Mouse (Mus musculus): Measurements from ENCODE around the gene Gm10643. TPM values are rescaled to one million over a fixed set of nuclear protein-coding genes. Genes with fewer than 3 reads are reported as not detected.

Gene Gm10643
- polyA plus RNA-seq, 1 experiment from 2014 or later, result 1.2 TPM

DNA sequence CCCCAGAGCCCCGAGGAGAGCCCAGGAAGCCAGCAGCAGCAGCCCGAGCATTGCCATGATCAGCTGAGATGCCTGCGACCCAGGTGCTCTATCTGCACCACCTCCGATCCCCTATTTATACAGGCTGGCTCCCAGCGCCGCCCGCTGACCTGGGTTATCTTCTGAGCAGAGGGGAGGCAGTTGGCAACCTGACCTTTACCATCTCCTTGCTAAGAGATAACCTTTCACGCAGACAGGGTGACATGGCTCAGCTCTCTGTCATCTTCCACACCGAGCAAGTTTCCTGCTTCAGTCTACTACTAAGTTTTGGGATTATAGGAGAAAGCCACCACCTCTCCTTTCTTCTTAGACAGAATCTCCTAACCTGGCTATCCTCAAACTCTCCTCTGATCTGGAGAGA is 20.0 kb downstream of the Gm10643 start, which contains the start of gene Rln3:
TSS of gene Rln3 (minus strand) at position 101 of the 400 bp plus-strand sequence.
- WGBS, result 5% methylated on average over 9 of the region's 9 CpGs
- no peaks in the 10 kb centered on the region for H3K36me3 ChIP-seq (replicated peaks; ENCODE audit: control insufficient read depth, insufficient read depth, low read depth, low read length)
- H3K4me2 ChIP-seq (ENCODE audit: low read depth, low read length), result peak within 1 kb of the TSS; percentile 13; the same call in 1 of the 2 replicates
- H3K4me1 ChIP-seq (ENCODE audit: control insufficient read depth, insufficient read depth, low read length), result peaks cover 3% of the 10 kb centered on the region; the same call in 1 of the 2 replicates
- no peak within 1 kb of the TSS for H3K4me3 ChIP-seq (ENCODE audit: low read depth, low read length)
- H3K9ac ChIP-seq (replicated peaks; ENCODE audit: low read length), result no peak within 1 kb of the TSS
- DNase-seq (ENCODE audit: low spot score) (no peak), ATAC-seq (replicated peaks; ENCODE audit: insufficient number of reproducible peaks, low FRiP score, low TSS enrichment, low read depth) (no peak)
- peaks cover 42% of the 10 kb centered on the region for H3K27me3 ChIP-seq (ENCODE audit: control insufficient read depth, insufficient read depth, low read length)
- H3K9me3 ChIP-seq (replicated peaks; ENCODE audit: control insufficient read depth, low read length), result no peaks in the 10 kb centered on the region
- H3K27ac ChIP-seq (replicated peaks; ENCODE audit: low read depth, low read length), result no peak within 1 kb of the TSS

DNA sequence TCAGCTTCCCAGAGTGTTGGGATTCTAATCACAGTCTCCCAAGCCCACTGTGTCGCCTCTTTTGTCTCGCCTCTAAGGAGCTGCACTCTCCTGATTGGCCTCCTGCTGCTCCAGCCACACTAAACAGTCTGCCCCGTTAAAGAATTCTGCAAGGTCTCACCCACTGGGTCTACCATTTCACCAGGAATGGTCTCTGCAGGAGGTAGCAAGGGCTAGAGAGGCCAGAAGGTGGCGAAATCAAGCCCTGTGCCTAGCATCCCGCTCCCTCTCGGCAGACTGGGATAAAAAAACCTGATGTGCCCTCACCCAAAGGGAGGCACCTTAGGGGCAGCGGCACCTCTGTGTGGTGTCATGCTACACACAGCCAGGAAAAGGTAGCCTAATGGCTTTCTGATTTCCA is 20.8 kb downstream of the Gm10643 start:
- H3K27me3 ChIP-seq (ENCODE audit: control insufficient read depth, insufficient read depth, low read length), result peaks cover 42% of the 10 kb centered on the region
- H3K27ac ChIP-seq (replicated peaks; ENCODE audit: low read depth, low read length), result no peak overlapping the region
- peaks cover 3% of the 10 kb centered on the region; the same call in 1 of the 2 replicates for H3K4me1 ChIP-seq (ENCODE audit: control insufficient read depth, insufficient read depth, low read length)
- no peak overlapping the region for H3K4me2 ChIP-seq (ENCODE audit: low read depth, low read length)
- H3K4me3 ChIP-seq (ENCODE audit: low read depth, low read length), result no peak overlapping the region
- DNase-seq (ENCODE audit: low spot score) (no peak), ATAC-seq (replicated peaks; ENCODE audit: insufficient number of reproducible peaks, low FRiP score, low TSS enrichment, low read depth) (no peak)
- H3K9me3 ChIP-seq (replicated peaks; ENCODE audit: control insufficient read depth, low read length), result no peaks in the 10 kb centered on the region
- WGBS, result 3% methylated on average over 7 of the region's 7 CpGs
- no peaks in the 10 kb centered on the region for H3K36me3 ChIP-seq (replicated peaks; ENCODE audit: control insufficient read depth, insufficient read depth, low read depth, low read length)
- H3K9ac ChIP-seq (replicated peaks; ENCODE audit: low read length), result no peak overlapping the region

DNA sequence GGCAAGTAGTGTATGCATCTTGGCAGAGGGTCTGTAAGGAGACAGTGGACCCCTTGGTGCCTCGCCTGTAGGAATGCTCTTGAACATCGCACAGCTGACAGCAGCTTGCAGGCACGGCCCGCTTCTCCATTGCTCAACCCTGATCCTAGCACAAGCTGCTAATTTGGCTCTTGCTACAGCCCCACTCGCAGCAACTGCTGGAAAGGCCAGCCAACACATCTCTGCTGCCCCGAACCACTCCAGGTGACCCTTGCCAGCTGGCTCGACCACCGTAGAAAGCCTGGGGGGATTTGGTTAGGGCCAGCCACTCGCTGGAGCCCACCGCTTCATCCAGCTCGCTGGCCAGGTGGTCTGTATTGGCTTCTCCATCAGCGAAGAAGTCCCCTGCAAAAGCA is 22.0 kb downstream of the Gm10643 start:
- Histone ChIP-seq H3K4me2 (ENCODE audit: low read depth, low read length) (no peak overlapping the region), H3K4me3 (ENCODE audit: low read depth, low read length) (no peak overlapping the region), H3K9ac (replicated peaks; ENCODE audit: low read length) (no peak overlapping the region), H3K9me3 (replicated peaks; ENCODE audit: control insufficient read depth, low read length) (no peaks in the 10 kb centered on the region), H3K27ac (replicated peaks; ENCODE audit: low read depth, low read length) (no peak overlapping the region), H3K4me1 (ENCODE audit: control insufficient read depth, insufficient read depth, low read length) (peaks cover 3% of the 10 kb centered on the region; the same call in 1 of the 2 replicates), H3K36me3 (replicated peaks; ENCODE audit: control insufficient read depth, insufficient read depth, low read depth, low read length) (no peaks in the 10 kb centered on the region), H3K27me3 (ENCODE audit: control insufficient read depth, insufficient read depth, low read length) (peaks cover 42% of the 10 kb centered on the region)
- ATAC-seq (replicated peaks; ENCODE audit: insufficient number of reproducible peaks, low FRiP score, low TSS enrichment, low read depth) (no peak), DNase-seq (ENCODE audit: low spot score) (no peak)
- WGBS, result 24% methylated on average over 12 of the region's 12 CpGs

DNA sequence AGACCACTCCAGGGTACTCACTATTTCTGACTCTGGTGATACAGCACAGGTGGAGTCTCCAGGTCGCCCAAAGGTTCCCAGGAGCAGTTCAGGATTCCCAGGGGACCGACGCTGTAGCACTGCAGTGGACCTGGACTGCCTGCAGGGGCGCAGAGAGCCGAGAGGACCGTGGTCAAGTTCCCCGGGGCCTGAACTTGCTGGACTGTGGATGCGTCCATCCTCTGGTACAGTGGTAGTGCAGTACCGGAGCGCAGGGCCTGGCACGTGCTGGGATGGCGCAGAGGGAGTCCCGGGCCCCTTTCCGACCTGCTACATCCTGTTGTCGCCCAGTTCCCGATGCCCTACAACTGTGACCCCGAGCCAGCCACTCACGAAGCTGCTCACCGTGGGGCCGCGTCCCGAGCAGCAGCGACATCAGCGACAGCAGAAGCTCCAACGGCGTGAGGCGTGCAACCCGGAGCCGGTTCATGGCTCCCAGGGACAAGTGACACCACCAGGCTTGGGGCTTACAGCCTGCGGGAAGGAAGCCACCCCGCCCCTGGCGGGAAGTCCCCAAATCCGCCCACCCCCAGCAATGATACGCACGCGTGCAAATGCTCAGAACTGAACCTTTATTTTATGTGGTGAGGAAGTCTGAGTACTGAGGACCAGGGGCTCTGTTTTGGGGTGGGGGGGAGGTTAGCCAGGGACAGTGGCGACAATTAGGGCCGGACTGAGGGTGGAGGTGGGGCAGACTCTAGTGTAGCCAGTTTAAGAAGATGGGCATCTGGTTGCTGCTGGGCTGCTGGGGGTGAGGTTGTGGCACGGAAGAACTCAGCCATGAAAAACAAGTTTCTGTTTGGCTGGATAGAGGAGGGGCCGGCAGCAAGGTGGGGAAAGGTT is 22.6 kb downstream of the Gm10643 start, which contains the start of gene Il27ra:
TSS of gene Il27ra (minus strand) at position 524 of the 882 bp plus-strand sequence.
- Histone ChIP-seq H3K27ac (replicated peaks; ENCODE audit: low read depth, low read length) (no peak within 1 kb of the TSS), H3K36me3 (replicated peaks; ENCODE audit: control insufficient read depth, insufficient read depth, low read depth, low read length) (no peaks in the 10 kb centered on the region), H3K4me1 (ENCODE audit: control insufficient read depth, insufficient read depth, low read length) (peaks cover 3% of the 10 kb centered on the region; the same call in 1 of the 2 replicates), H3K9me3 (replicated peaks; ENCODE audit: control insufficient read depth, low read length) (no peaks in the 10 kb centered on the region), H3K4me2 (ENCODE audit: low read depth, low read length) (peak within 1 kb of the TSS; percentile 49), H3K9ac (replicated peaks; ENCODE audit: low read length) (peak within 1 kb of the TSS; percentile 48), H3K27me3 (ENCODE audit: control insufficient read depth, insufficient read depth, low read length) (peaks cover 42% of the 10 kb centered on the region), H3K4me3 (ENCODE audit: low read depth, low read length) (peak within 1 kb of the TSS; percentile 29)
- ATAC-seq (replicated peaks; ENCODE audit: insufficient number of reproducible peaks, low FRiP score, low TSS enrichment, low read depth) (no peak), DNase-seq (ENCODE audit: low spot score) (peak; percentile 73)
- WGBS, result 4% methylated on average over 40 of the region's 40 CpGs

DNA sequence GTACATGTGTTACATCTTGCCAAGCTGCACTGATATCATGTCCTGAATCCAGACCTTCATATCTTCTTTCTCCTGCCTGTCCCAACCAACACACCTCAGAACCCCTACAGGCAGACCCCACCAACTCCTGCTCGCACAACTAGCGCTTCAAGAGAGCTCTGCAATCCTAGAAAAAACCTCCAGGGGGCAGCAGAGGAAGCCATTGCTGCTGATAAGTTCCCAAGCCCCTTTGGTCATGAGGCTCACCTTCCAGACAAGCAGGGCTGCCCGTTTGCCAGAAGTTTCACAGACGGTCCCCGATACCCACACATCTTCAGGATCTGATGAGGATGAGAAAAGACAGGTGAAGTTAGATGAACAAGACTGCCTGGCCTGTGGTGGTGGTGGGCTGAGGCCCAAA is 25.9 kb downstream of the Gm10643 start:
- H3K9ac ChIP-seq (replicated peaks; ENCODE audit: low read length), result no peak overlapping the region
- ATAC-seq (replicated peaks; ENCODE audit: insufficient number of reproducible peaks, low FRiP score, low TSS enrichment, low read depth), result 0 out of 2 replicates have a peak, but pooled peaks have one; percentile 27
- WGBS, result 10% methylated on average over 5 of the region's 5 CpGs

DNA sequence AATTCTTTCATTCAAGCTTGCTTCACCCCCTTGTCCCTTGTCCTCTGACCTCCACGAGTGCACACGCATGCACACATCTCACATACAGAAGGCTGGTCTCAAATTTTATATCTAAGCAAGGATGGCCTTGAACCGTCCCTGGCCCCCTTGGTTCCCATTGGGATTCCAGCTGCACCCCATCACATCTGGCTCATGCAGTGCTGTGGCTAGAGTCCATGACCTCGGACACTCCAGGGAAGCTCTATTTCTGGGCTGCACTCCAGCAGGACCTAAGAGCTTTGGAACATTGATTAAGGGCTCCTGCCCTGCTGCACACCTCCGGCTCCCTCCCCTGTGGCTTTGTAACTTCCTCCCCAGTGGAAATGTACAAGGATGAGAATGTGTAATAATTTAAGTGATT is 26.9 kb downstream of the Gm10643 start:
- Histone ChIP-seq H3K36me3 (replicated peaks; ENCODE audit: control insufficient read depth, insufficient read depth, low read depth, low read length) (no peaks in the 10 kb centered on the region), H3K9ac (replicated peaks; ENCODE audit: low read length) (no peak overlapping the region), H3K27ac (replicated peaks; ENCODE audit: low read depth, low read length) (no peak overlapping the region), H3K4me1 (ENCODE audit: control insufficient read depth, insufficient read depth, low read length) (no peaks in the 10 kb centered on the region), H3K4me2 (ENCODE audit: low read depth, low read length) (no peak overlapping the region), H3K4me3 (ENCODE audit: low read depth, low read length) (no peak overlapping the region), H3K27me3 (ENCODE audit: control insufficient read depth, insufficient read depth, low read length) (peaks cover 20% of the 10 kb centered on the region), H3K9me3 (replicated peaks; ENCODE audit: control insufficient read depth, low read length) (no peaks in the 10 kb centered on the region)
- WGBS, result 77% methylated on average over 5 of the region's 5 CpGs
- DNase-seq (ENCODE audit: low spot score) (no peak), ATAC-seq (replicated peaks; ENCODE audit: insufficient number of reproducible peaks, low FRiP score, low TSS enrichment, low read depth) (no peak)

More for the DNA sequence above, 25.9 kb downstream of the Gm10643 start:
- Histone ChIP-seq H3K27ac (replicated peaks; ENCODE audit: low read depth, low read length) (no peak overlapping the region), H3K4me3 (ENCODE audit: low read depth, low read length) (no peak overlapping the region), H3K9me3 (replicated peaks; ENCODE audit: control insufficient read depth, low read length) (no peaks in the 10 kb centered on the region), H3K36me3 (replicated peaks; ENCODE audit: control insufficient read depth, insufficient read depth, low read depth, low read length) (no peaks in the 10 kb centered on the region), H3K27me3 (ENCODE audit: control insufficient read depth, insufficient read depth, low read length) (peaks cover 30% of the 10 kb centered on the region), H3K4me2 (ENCODE audit: low read depth, low read length) (no peak overlapping the region), H3K4me1 (ENCODE audit: control insufficient read depth, insufficient read depth, low read length) (no peaks in the 10 kb centered on the region)
- DNase-seq (ENCODE audit: low spot score), result peak; percentile 93

DNA sequence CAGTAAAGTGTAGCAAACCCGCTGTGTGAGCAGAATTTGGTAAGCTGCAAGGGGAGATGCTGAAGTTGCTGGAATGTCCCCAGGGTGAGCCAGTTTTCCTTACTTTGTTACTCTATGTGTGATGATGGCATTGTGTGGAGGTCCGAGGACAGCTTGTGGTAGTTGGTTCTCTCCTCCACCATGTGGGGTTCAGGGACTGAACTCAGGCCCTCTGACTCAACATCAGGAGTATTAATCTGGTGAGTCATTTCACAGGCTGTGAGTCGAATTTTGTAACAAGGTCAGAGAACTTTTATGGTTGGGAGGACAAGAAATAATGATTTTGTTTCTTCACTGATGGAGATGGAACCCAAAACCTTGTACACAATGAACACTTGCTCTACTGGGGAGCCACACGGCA is 32.2 kb downstream of the Gm10643 start:
- ATAC-seq (replicated peaks; ENCODE audit: insufficient number of reproducible peaks, low FRiP score, low TSS enrichment, low read depth) (no peak), DNase-seq (ENCODE audit: low spot score) (no peak)
- no peak overlapping the region for H3K4me3 ChIP-seq (ENCODE audit: low read depth, low read length)
- no peak overlapping the region for H3K4me2 ChIP-seq (ENCODE audit: low read depth, low read length)
- H3K9me3 ChIP-seq (replicated peaks; ENCODE audit: control insufficient read depth, low read length), result no peaks in the 10 kb centered on the region
- H3K4me1 ChIP-seq (ENCODE audit: control insufficient read depth, insufficient read depth, low read length), result no peaks in the 10 kb centered on the region
- H3K9ac ChIP-seq (replicated peaks; ENCODE audit: low read length), result no peak overlapping the region
- WGBS, result 79% methylated on average over 4 of the region's 4 CpGs
- H3K27ac ChIP-seq (replicated peaks; ENCODE audit: low read depth, low read length), result no peak overlapping the region
- no peaks in the 10 kb centered on the region for H3K36me3 ChIP-seq (replicated peaks; ENCODE audit: control insufficient read depth, insufficient read depth, low read depth, low read length)
- no peaks in the 10 kb centered on the region for H3K27me3 ChIP-seq (ENCODE audit: control insufficient read depth, insufficient read depth, low read length)

DNA sequence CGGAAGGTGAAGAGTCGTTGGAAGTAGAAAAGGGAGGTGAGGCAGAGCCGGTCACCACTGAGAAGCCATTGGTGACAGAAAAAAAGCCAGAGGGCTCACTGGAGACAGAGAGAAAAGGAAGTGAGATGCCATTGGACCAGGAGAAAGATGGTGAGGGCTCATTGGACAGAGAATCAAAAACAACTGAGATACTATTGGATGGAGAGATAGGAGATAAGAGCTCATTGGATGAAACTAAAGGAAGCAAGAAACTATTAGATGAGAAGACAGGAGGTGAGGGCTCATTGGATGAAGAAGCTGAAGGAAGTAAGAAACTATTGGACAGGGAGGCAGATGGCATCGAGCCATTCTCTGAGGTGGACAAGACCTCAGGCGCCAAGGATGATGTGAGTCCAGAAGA is 35.7 kb downstream of the Gm10643 start:
- H3K27ac ChIP-seq (replicated peaks; ENCODE audit: low read depth, low read length), result no peak overlapping the region
- H3K4me3 ChIP-seq (ENCODE audit: low read depth, low read length), result no peak overlapping the region
- no peak overlapping the region for H3K4me2 ChIP-seq (ENCODE audit: low read depth, low read length)
- H3K9me3 ChIP-seq (replicated peaks; ENCODE audit: control insufficient read depth, low read length), result no peaks in the 10 kb centered on the region
- ATAC-seq (replicated peaks; ENCODE audit: insufficient number of reproducible peaks, low FRiP score, low TSS enrichment, low read depth), result no peak
- no peak overlapping the region for H3K9ac ChIP-seq (replicated peaks; ENCODE audit: low read length)
- H3K36me3 ChIP-seq (replicated peaks; ENCODE audit: control insufficient read depth, insufficient read depth, low read depth, low read length), result no peaks in the 10 kb centered on the region
- no peak for DNase-seq (ENCODE audit: low spot score)
- H3K4me1 ChIP-seq (ENCODE audit: control insufficient read depth, insufficient read depth, low read length), result no peaks in the 10 kb centered on the region
- 96% methylated on average over 5 of the region's 5 CpGs for WGBS
- peaks cover 11% of the 10 kb centered on the region for H3K27me3 ChIP-seq (ENCODE audit: control insufficient read depth, insufficient read depth, low read length)

Data from embryonic facial prominence, embryonic 11.5 days (tissue).